Mouse (Mus musculus): ENCODE measurements around the gene Vamp4. TPM values are rescaled to one million over a fixed set of nuclear protein-coding genes. Genes with fewer than 3 reads are reported as not detected.
"Not testable (repeated sequence)": the region's sequence is repeated elsewhere in the genome, so short reads cannot be mapped to it uniquely, and the experiment has no call there.

Vamp4 gene
- polyA plus RNA-seq, 1 experiment from 2014 or later = 37.7 TPM

DNA sequence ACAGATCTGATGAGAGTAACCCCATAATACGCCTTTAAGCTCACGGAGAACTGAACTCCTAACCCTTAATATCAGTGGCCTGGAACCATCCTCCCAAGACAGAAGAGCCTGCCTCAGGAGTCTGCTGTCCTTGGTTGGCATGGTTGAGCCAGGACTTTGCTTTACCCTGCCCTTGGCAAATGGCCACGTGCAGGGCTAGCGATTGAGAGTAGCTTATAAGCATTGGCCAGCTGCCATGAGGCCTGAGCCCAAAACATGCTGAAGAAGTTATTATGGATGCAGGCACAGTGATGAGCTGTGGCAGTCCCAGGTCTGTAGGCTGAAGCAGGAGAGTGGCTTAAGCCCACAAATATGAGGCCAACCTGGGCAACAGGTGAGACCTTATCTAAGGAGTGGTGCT lies 57.5 kb downstream of the Vamp4 start:
- H3K27ac ChIP-seq (ENCODE audit: low read depth, low read length) = not testable (repeated sequence)

DNA sequence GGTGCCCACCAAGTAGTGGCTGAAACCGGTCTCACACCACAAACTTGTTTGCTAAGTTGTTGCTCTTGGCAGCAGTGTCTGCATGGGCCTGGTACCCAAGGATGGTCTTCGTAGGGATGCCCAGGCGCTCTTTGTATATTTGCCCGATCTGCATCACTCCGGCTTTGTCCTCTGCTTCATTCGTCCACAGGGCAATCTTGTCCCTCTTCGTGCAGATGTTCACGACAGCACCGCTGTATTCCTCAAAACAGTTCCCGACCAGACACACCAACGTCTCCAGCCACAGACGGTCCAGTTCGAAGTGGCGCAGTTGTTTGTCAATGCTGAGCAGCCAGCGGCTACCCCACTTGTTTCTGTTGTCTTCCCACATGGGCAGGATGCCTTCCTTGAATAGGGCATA lies 58.0 kb downstream of the Vamp4 start:
- ATAC-seq (replicated peaks; ENCODE audit: insufficient number of reproducible peaks, low FRiP score, low TSS enrichment); H3K9me3 ChIP-seq (replicated peaks; ENCODE audit: control insufficient read depth, low read length); H3K4me1 ChIP-seq (ENCODE audit: control insufficient read depth, insufficient read depth, low read length); H3K4me2 ChIP-seq; H3K27ac ChIP-seq (ENCODE audit: low read depth, low read length); H3K36me3 ChIP-seq (ENCODE audit: control insufficient read depth, insufficient read depth, low read length); H3K27me3 ChIP-seq (ENCODE audit: control insufficient read depth, insufficient read depth, low read length); H3K9ac ChIP-seq (ENCODE audit: low read depth, low read length); H3K4me3 ChIP-seq (ENCODE audit: low read depth, low read length): not testable (repeated sequence)
- WGBS (ENCODE audit: insufficient replicate concordance) = 87% methylated on average over 15 of the region's 15 CpGs

More for the DNA sequence above, 57.5 kb downstream of the Vamp4 start:
- H3K9ac ChIP-seq (ENCODE audit: low read depth, low read length); H3K27me3 ChIP-seq (ENCODE audit: control insufficient read depth, insufficient read depth, low read length); H3K4me1 ChIP-seq (ENCODE audit: control insufficient read depth, insufficient read depth, low read length); H3K4me2 ChIP-seq; ATAC-seq (replicated peaks; ENCODE audit: insufficient number of reproducible peaks, low FRiP score, low TSS enrichment); H3K4me3 ChIP-seq (ENCODE audit: low read depth, low read length); H3K9me3 ChIP-seq (replicated peaks; ENCODE audit: control insufficient read depth, low read length); H3K36me3 ChIP-seq (ENCODE audit: control insufficient read depth, insufficient read depth, low read length): not testable (repeated sequence)
- 85% methylated on average over 4 of the region's 4 CpGs for WGBS (ENCODE audit: insufficient replicate concordance)

DNA sequence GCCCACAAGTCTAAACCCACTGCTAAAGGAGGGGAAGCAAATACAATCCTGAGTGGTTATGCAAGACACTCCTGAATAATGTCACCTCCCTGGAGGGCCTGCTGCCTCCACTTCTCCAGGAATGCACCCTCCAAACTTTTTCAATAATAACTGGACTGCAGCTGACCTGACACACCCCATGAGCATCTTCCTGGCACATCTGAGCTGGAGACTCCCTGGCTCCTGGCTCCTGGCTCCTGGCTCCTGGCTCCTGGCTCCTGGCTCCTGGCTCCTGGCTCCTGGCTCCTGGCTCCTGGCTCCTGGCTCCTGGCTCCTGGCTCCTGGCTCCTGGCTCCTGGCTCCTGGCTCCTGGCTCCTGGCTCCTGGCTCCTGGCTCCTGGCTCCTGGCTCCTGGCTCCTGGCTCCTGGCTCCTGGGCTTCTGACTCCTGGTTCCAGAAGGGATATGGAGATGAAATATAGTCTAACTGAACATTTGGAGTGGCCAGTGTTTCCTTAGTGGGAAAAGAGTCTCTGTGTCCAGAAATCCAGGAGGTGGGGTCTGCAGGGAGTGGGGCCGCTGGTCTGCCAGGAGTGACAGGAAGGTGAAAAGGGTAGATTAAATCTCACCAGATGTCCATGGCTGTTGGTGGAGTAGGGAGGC lies 65.1 kb downstream of the Vamp4 start:
- H3K4me2 ChIP-seq; H3K36me3 ChIP-seq (ENCODE audit: control insufficient read depth, insufficient read depth, low read length); H3K4me3 ChIP-seq (ENCODE audit: low read depth, low read length); ATAC-seq (replicated peaks; ENCODE audit: insufficient number of reproducible peaks, low FRiP score, low TSS enrichment); H3K9ac ChIP-seq (ENCODE audit: low read depth, low read length); H3K27ac ChIP-seq (ENCODE audit: low read depth, low read length); H3K27me3 ChIP-seq (ENCODE audit: control insufficient read depth, insufficient read depth, low read length); H3K4me1 ChIP-seq (ENCODE audit: control insufficient read depth, insufficient read depth, low read length); H3K9me3 ChIP-seq (replicated peaks; ENCODE audit: control insufficient read depth, low read length): not testable (repeated sequence)
- 36% methylated on average over 1 of the region's 1 CpGs for WGBS (ENCODE audit: insufficient replicate concordance)

DNA sequence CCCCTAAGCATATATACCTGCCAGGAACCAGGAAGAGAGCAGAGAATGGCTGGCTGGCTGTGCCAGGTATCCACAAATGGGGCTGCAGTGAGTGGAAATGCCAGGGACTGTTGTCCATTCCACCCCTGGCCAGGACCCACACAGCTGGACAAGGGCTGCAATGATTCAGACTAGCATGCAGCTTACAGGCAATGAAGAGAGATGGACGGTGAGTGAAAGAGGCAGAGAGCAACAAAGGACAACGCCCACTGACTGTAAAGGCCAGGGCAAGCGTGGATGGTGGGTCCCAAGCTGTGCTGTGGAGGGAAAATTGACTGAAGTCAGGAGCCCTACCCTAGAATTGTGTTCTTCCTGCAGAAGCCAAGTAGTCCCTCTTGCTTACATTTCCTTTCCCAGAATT lies 66.2 kb downstream of the Vamp4 start:
- no peak overlapping the region for H3K9ac ChIP-seq (ENCODE audit: low read depth, low read length)
- no peaks in the 10 kb centered on the region for H3K36me3 ChIP-seq (ENCODE audit: control insufficient read depth, insufficient read depth, low read length)
- no peak overlapping the region for H3K27ac ChIP-seq (ENCODE audit: low read depth, low read length)
- ATAC-seq (replicated peaks; ENCODE audit: insufficient number of reproducible peaks, low FRiP score, low TSS enrichment) = no peak
- no peaks in the 10 kb centered on the region for H3K9me3 ChIP-seq (replicated peaks; ENCODE audit: control insufficient read depth, low read length)
- H3K4me1 ChIP-seq (ENCODE audit: control insufficient read depth, insufficient read depth, low read length) = no peaks in the 10 kb centered on the region
- H3K27me3 ChIP-seq (ENCODE audit: control insufficient read depth, insufficient read depth, low read length) = no peaks in the 10 kb centered on the region
- H3K4me2 ChIP-seq = no peak overlapping the region
- no peak overlapping the region for H3K4me3 ChIP-seq (ENCODE audit: low read depth, low read length)
- WGBS (ENCODE audit: insufficient replicate concordance) = 78% methylated on average over 3 of the region's 3 CpGs

DNA sequence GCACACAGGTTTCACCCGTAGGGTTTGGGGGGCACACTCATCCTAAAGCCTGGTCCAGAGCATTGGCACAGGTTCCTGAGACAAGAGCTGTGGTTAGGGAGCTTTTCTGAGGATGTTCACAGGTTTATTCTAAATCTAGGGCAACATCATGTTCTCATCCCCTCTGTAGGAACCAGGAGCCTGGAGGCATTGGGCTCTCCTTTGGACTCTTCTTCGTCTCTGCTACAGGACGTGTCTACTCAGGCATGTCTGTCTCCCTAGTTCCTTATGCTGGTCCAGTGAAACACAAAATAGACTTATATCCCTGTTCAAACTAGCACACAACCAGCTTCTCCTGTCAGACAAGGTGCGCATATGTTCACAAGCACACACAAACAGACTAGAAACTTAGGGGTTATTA lies 68.2 kb downstream of the Vamp4 start:
- no peak overlapping the region for H3K4me3 ChIP-seq (ENCODE audit: low read depth, low read length)
- no peaks in the 10 kb centered on the region for H3K27me3 ChIP-seq (ENCODE audit: control insufficient read depth, insufficient read depth, low read length)
- H3K9me3 ChIP-seq (replicated peaks; ENCODE audit: control insufficient read depth, low read length) = no peaks in the 10 kb centered on the region
- no peak overlapping the region for H3K9ac ChIP-seq (ENCODE audit: low read depth, low read length)
- WGBS (ENCODE audit: insufficient replicate concordance) = 87% methylated on average over 4 of the region's 4 CpGs
- no peak overlapping the region for H3K27ac ChIP-seq (ENCODE audit: low read depth, low read length)
- no peaks in the 10 kb centered on the region for H3K36me3 ChIP-seq (ENCODE audit: control insufficient read depth, insufficient read depth, low read length)
- H3K4me2 ChIP-seq = no peak overlapping the region
- no peaks in the 10 kb centered on the region for H3K4me1 ChIP-seq (ENCODE audit: control insufficient read depth, insufficient read depth, low read length)
- ATAC-seq (replicated peaks; ENCODE audit: insufficient number of reproducible peaks, low FRiP score, low TSS enrichment) = no peak

DNA sequence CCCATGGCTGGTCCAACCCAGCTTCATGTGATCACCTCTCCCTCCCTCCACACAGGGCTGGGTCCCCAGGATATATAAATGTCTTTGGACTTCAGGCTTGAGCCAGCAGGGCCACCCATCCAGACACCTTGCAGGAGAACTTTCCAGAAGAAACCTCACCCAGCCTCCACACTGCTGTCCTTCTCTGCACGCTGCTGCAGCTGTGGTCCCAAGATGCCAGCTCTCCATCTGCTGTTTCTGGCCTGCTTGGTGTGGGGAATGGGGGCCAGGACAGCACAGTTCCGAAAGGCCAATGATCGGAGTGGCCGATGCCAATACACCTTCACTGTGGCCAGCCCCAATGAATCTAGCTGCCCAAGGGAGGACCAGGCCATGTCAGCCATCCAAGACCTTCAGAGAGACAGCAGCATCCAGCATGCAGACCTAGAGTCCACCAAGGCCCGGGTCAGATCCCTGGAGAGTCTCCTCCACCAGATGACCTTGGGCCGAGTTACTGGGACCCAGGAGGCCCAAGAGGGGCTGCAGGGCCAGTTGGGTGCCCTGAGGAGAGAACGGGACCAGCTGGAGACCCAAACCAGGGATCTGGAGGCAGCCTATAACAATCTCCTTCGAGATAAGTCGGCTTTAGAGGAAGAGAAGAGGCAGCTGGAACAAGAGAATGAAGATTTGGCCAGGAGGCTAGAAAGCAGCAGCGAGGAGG lies 68.9 kb downstream of the Vamp4 start, which contains the start of gene Myoc:
Myoc (plus strand) TSS at position 105 of the 700 bp plus-strand sequence.
- Histone ChIP-seq H3K9ac (ENCODE audit: low read depth, low read length) (no peak within 1 kb of the TSS), H3K27ac (ENCODE audit: low read depth, low read length) (no peak within 1 kb of the TSS), H3K9me3 (replicated peaks; ENCODE audit: control insufficient read depth, low read length) (no peaks in the 10 kb centered on the region), H3K4me1 (ENCODE audit: control insufficient read depth, insufficient read depth, low read length) (no peaks in the 10 kb centered on the region), H3K36me3 (ENCODE audit: control insufficient read depth, insufficient read depth, low read length) (no peaks in the 10 kb centered on the region), H3K27me3 (ENCODE audit: control insufficient read depth, insufficient read depth, low read length) (no peaks in the 10 kb centered on the region), H3K4me2 (no peak within 1 kb of the TSS), H3K4me3 (ENCODE audit: low read depth, low read length) (no peak within 1 kb of the TSS)
- 77% methylated on average over 10 of the region's 10 CpGs for WGBS (ENCODE audit: insufficient replicate concordance)
- ATAC-seq (replicated peaks; ENCODE audit: insufficient number of reproducible peaks, low FRiP score, low TSS enrichment) = no peak

DNA sequence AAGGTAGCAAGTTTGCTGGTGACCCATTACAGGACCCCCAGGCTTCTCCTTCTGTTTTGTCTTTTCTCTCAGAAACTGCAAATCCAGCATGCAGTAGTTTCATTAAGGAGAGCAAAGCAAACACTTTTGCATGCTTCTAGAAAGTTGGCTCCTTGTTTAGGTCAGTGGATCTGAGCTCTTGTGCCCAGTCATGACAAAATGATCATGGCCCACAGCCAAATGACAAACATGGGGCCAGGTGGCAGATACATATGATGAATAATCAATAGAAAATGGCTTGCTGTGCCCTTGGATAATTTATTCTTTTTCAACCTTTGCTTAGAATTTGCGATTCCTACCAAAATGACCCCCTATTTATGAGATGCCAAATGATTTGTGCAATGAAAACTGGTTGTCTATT lies 69.5 kb downstream of the Vamp4 start:
- Histone ChIP-seq H3K27me3 (ENCODE audit: control insufficient read depth, insufficient read depth, low read length) (no peaks in the 10 kb centered on the region), H3K4me1 (ENCODE audit: control insufficient read depth, insufficient read depth, low read length) (no peaks in the 10 kb centered on the region), H3K4me2 (no peak overlapping the region), H3K4me3 (ENCODE audit: low read depth, low read length) (no peak overlapping the region), H3K27ac (ENCODE audit: low read depth, low read length) (no peak overlapping the region), H3K9me3 (replicated peaks; ENCODE audit: control insufficient read depth, low read length) (no peaks in the 10 kb centered on the region), H3K9ac (ENCODE audit: low read depth, low read length) (no peak overlapping the region), H3K36me3 (ENCODE audit: control insufficient read depth, insufficient read depth, low read length) (no peaks in the 10 kb centered on the region)
- no peak for ATAC-seq (replicated peaks; ENCODE audit: insufficient number of reproducible peaks, low FRiP score, low TSS enrichment)
- WGBS (ENCODE audit: insufficient replicate concordance) = 84% methylated on average over 1 of the region's 1 CpGs

DNA sequence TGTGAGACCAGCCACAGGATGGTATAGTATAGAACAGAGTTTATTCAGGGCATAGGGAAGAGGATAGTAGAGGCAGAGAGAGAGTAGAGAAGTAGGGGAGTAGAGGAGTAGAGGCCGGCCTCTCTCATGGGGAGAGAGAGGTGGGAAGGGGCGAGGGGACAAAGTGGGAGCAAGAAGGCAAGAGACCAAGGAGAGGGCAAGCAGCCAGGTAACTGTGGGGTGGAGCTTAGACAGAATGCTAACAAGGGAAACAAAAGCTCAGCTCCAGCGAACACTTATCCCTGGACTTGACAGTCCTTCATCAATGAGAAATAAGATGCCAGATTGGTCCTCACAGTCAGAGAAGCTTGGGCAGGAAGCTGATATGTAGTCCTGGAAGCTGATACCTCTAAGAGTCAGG lies 72.3 kb downstream of the Vamp4 start:
- ATAC-seq (replicated peaks; ENCODE audit: insufficient number of reproducible peaks, low FRiP score, low TSS enrichment) = no peak
- 72% methylated on average over 3 of the region's 3 CpGs for whole genome bisulfite sequencing (ENCODE audit: insufficient replicate concordance)

DNA sequence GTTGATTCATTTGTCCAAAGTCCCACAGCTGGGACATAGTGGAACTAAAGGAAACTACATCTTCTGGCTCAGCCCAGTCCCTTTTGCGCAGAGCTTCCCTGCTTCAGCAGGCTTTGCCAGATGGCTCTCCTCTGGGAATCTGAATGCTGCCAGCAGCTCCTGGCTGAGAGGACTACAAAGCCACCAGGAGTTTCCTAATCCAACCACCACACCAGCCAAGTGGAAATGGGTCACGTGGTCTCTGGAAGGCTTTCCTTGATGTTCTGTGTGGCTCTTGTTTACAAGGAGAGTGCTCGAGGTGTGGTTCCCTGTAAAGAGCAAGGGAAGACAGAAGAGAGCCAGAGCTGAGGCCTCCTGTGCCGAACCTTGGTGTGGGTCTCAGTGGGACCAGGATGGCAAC lies 73.4 kb downstream of the Vamp4 start:
- 37% methylated on average over 4 of the region's 4 CpGs for WGBS (ENCODE audit: insufficient replicate concordance)

More for the DNA sequence above, 72.3 kb downstream of the Vamp4 start:
- no peak overlapping the region for H3K9ac ChIP-seq (ENCODE audit: low read depth, low read length)
- no peaks in the 10 kb centered on the region for H3K9me3 ChIP-seq (replicated peaks; ENCODE audit: control insufficient read depth, low read length)
- H3K27ac ChIP-seq (ENCODE audit: low read depth, low read length) = no peak overlapping the region
- no peaks in the 10 kb centered on the region for H3K4me1 ChIP-seq (ENCODE audit: control insufficient read depth, insufficient read depth, low read length)
- no peak overlapping the region for H3K4me2 ChIP-seq
- H3K36me3 ChIP-seq (ENCODE audit: control insufficient read depth, insufficient read depth, low read length) = no peaks in the 10 kb centered on the region
- H3K4me3 ChIP-seq (ENCODE audit: low read depth, low read length) = no peak overlapping the region
- no peaks in the 10 kb centered on the region for H3K27me3 ChIP-seq (ENCODE audit: control insufficient read depth, insufficient read depth, low read length)

More for the DNA sequence above, 73.4 kb downstream of the Vamp4 start:
- Histone ChIP-seq H3K9ac (ENCODE audit: low read depth, low read length) (no peak overlapping the region), H3K36me3 (ENCODE audit: control insufficient read depth, insufficient read depth, low read length) (no peaks in the 10 kb centered on the region), H3K9me3 (replicated peaks; ENCODE audit: control insufficient read depth, low read length) (no peaks in the 10 kb centered on the region), H3K4me2 (no peak overlapping the region), H3K27me3 (ENCODE audit: control insufficient read depth, insufficient read depth, low read length) (no peaks in the 10 kb centered on the region), H3K4me1 (ENCODE audit: control insufficient read depth, insufficient read depth, low read length) (no peaks in the 10 kb centered on the region), H3K27ac (ENCODE audit: low read depth, low read length) (no peak overlapping the region), H3K4me3 (ENCODE audit: low read depth, low read length) (no peak overlapping the region)
- no peak for ATAC-seq (replicated peaks; ENCODE audit: insufficient number of reproducible peaks, low FRiP score, low TSS enrichment)

Measured in heart, embryonic 11.5 days (tissue).